Mouse (Mus musculus) kidney, postnatal 0 days (tissue): ENCODE results near the gene Arid2. TPM values are rescaled to one million over a fixed set of nuclear protein-coding genes. Genes with fewer than 3 reads are reported as not detected.
"Not testable (repeated sequence)": the region's sequence is repeated elsewhere in the genome, so short reads cannot be mapped to it uniquely, and the experiment has no call there.

Experiments used
- ATAC-seq: fragments of 200-750 bp; cut with Nextera tagmentation; replicated peaks from 2 replicates; pipeline ENCODE4 v1.8.0; 2017; ENCODE audit warnings: low read depth, moderate number of reproducible peaks, moderate TSS enrichment, moderate library complexity; ENCODE audit not compliant: low FRiP score
- DNase-seq: peaks from one replicate; pipeline ENCODE4 v3.0.0-alpha.2; 2016; ENCODE audit warnings: low spot score
- H3K27ac ChIP-seq: fragments of 300-500 bp; sonication (generic); 2 replicates; pipeline ENCODE4 v1.5.1; 2014; ENCODE audit warnings: mild to moderate bottlenecking
- H3K27me3 ChIP-seq: fragments of 300-500 bp; sonication (generic); 2 replicates; pipeline ENCODE4 v1.6.1; 2014; ENCODE audit warnings: low read length, mixed read lengths; ENCODE audit not compliant: insufficient read depth
- H3K36me3 ChIP-seq: fragments of 300-500 bp; sonication (generic); 2 replicates; pipeline ENCODE4 v1.6.1; 2014; ENCODE audit warnings: low read length, mixed read lengths; ENCODE audit not compliant: insufficient read depth
- H3K4me1 ChIP-seq: fragments of 300-500 bp; sonication (generic); replicated peaks from 2 replicates; pipeline ENCODE4 v1.6.1; 2014; ENCODE audit warnings: antibody characterized with exemption, low read length, mixed read lengths; ENCODE audit not compliant: insufficient read depth
- H3K4me2 ChIP-seq: fragments of 300-500 bp; sonication (generic); 2 replicates; pipeline ENCODE4 v1.6.1; 2014; ENCODE audit warnings: mild to moderate bottlenecking, low read length, moderate library complexity, mixed read lengths
- H3K4me3 ChIP-seq: fragments of 300-500 bp; sonication (generic); replicated peaks from 2 replicates; pipeline ENCODE4 v1.5.1; 2014; ENCODE audit warnings: low read depth, low read length
- H3K9ac ChIP-seq: fragments of 300-500 bp; sonication (generic); 2 replicates; pipeline ENCODE4 v1.6.1; 2014; ENCODE audit warnings: low read depth, low read length
- H3K9me3 ChIP-seq: fragments of 300-500 bp; sonication (generic); replicated peaks from 2 replicates; pipeline ENCODE4 v1.6.1; 2016; ENCODE audit warnings: low read length, inconsistent platforms, mixed read lengths
- CTCF ChIP-seq: IDR thresholded peaks from 2 replicates; pipeline ENCODE4 v1.5.1; 2016; ENCODE audit warnings: antibody characterized with exemption, low read depth, mild to moderate bottlenecking, moderate library complexity
- WGBS: fragments of 180-500 bp; shearing (Covaris S2); extraction: QIAGEN DNeasy Blood & Tissue Kit; methylation state at CpG from one replicate; pipeline ENCODE4 v1.1.7; 2014; 5-methylcytosine and 5-hydroxymethylcytosine counted together
- polyA plus RNA-seq: library from polyadenylated mRNA; unstranded; fragments of >200 nt; fragmentation: Nextera tagmentation; extraction: Ambion mirVana; gene quantifications from 2 replicates; pipeline ENCODE4 v1.2.1, GENCODE M21; 2015

Arid2 gene
- 16.3 and 16.6 TPM in 2 replicates for polyA plus RNA-seq

GRCm38 (mm10) chr15:96287369-96287975, at the start of gene Arid2:
Gene Arid2, plus strand, starts transcription at chr15:96287518.
- DNase-seq (peak; percentile 88), ATAC-seq (peak; percentile 45; the same call in 1 of the 2 replicates)
- no peaks in the 10 kb centered on the region for H3K9me3 ChIP-seq
- H3K9ac ChIP-seq, result peak within 1 kb of the TSS; percentile 100
- peaks cover 11% of the 10 kb centered on the region for H3K4me1 ChIP-seq
- peak within 1 kb of the TSS; percentile 83 for H3K4me2 ChIP-seq
- TF ChIP-seq CTCF, result no peak
- no peaks in the 10 kb centered on the region for H3K27me3 ChIP-seq
- H3K27ac ChIP-seq, result peak within 1 kb of the TSS; percentile 100
- H3K4me3 ChIP-seq, result peak within 1 kb of the TSS; percentile 91
- under 1% methylated on average over 45 of the region's 67 CpGs for WGBS
- H3K36me3 ChIP-seq, result no peaks in the 10 kb centered on the region

- H3K27me3 ChIP-seq, result no peaks in the 10 kb centered on the region
Measured at GRCm38 (mm10) chr15:96238071-96238470, 49.2 kb upstream of the Arid2 start.

GRCm38 (mm10) chr15:96244171-96244570, 43.1 kb upstream of the Arid2 start:
- TF ChIP-seq CTCF, result no peak
- no peak overlapping the region for H3K4me3 ChIP-seq

More at GRCm38 (mm10) chr15:96238071-96238470, 49.2 kb upstream of the Arid2 start:
- Histone ChIP-seq H3K9ac (no peak overlapping the region), H3K9me3 (no peaks in the 10 kb centered on the region), H3K4me3 (no peak overlapping the region), H3K4me2 (no peak overlapping the region), H3K27ac (no peak overlapping the region), H3K4me1 (no peaks in the 10 kb centered on the region), H3K36me3 (no peaks in the 10 kb centered on the region)
- no peak for TF ChIP-seq CTCF
- ATAC-seq (no peak), DNase-seq (no peak)
- WGBS, result 88% methylated on average over 4 of the region's 4 CpGs

GRCm38 (mm10) chr15:96244715-96245114, 42.6 kb upstream of the Arid2 start:
- H3K4me1 ChIP-seq, H3K4me2 ChIP-seq, H3K9ac ChIP-seq, H3K27ac ChIP-seq, H3K9me3 ChIP-seq, H3K27me3 ChIP-seq, ATAC-seq, H3K36me3 ChIP-seq, H3K4me3 ChIP-seq, DNase-seq: not testable (repeated sequence)
- WGBS, result 77% methylated on average over 10 of the region's 10 CpGs

More at GRCm38 (mm10) chr15:96244171-96244570, 43.1 kb upstream of the Arid2 start:
- DNase-seq (no peak), ATAC-seq (no peak)
- H3K4me1 ChIP-seq, result no peaks in the 10 kb centered on the region
- H3K36me3 ChIP-seq, result no peaks in the 10 kb centered on the region
- 79% methylated on average over 6 of the region's 6 CpGs for WGBS
- no peaks in the 10 kb centered on the region for H3K27me3 ChIP-seq
- H3K9ac ChIP-seq, result no peak overlapping the region
- H3K4me2 ChIP-seq, result no peak overlapping the region
- H3K9me3 ChIP-seq, result no peaks in the 10 kb centered on the region
- no peak overlapping the region for H3K27ac ChIP-seq

- ATAC-seq (peak; percentile 49; the same call in 1 of the 2 replicates), DNase-seq (peak; percentile 37)
- H3K9me3 ChIP-seq, result no peaks in the 10 kb centered on the region
- H3K36me3 ChIP-seq, result no peaks in the 10 kb centered on the region
- no peaks in the 10 kb centered on the region for H3K4me1 ChIP-seq
- no peaks in the 10 kb centered on the region for H3K27me3 ChIP-seq
- peak overlapping the region; percentile 62 for H3K4me2 ChIP-seq
- H3K27ac ChIP-seq, result no peak overlapping the region
- no peak for TF ChIP-seq CTCF
- peak overlapping the region; percentile 23; the same call in 1 of the 2 replicates for H3K4me3 ChIP-seq
- H3K9ac ChIP-seq, result peak overlapping the region; percentile 28; the same call in 1 of the 2 replicates
- WGBS, result under 1% methylated on average over 7 of the region's 7 CpGs
Measured at GRCm38 (mm10) chr15:96253827-96254226, 33.5 kb upstream of the Arid2 start.

- no peaks in the 10 kb centered on the region for H3K4me1 ChIP-seq
- no peaks in the 10 kb centered on the region for H3K36me3 ChIP-seq
- DNase-seq (peak; percentile 41), ATAC-seq (no peak)
- no peaks in the 10 kb centered on the region for H3K27me3 ChIP-seq
- peak overlapping the region; percentile 62 for H3K4me2 ChIP-seq
- no peak for TF ChIP-seq CTCF
- whole genome bisulfite sequencing, result 2% methylated on average over 17 of the region's 17 CpGs
- H3K4me3 ChIP-seq, result peak overlapping the region; percentile 23; the same call in 1 of the 2 replicates
- H3K9ac ChIP-seq, result peak overlapping the region; percentile 28; the same call in 1 of the 2 replicates
- H3K9me3 ChIP-seq, result no peaks in the 10 kb centered on the region
- 0 out of 2 replicates have a peak overlapping the region, but pooled peaks have one; percentile 47 for H3K27ac ChIP-seq
Measured at GRCm38 (mm10) chr15:96254356-96254755, 33.0 kb upstream of the Arid2 start.
